Mouse (Mus musculus): Measurements from ENCODE around the gene Srm. TPM values are rescaled to one million over a fixed set of nuclear protein-coding genes. Genes with fewer than 3 reads are reported as not detected.

Srm gene
- total and polyA plus RNA-seq, 3 experiments: 136 to 640 (median 151) TPM

DNA sequence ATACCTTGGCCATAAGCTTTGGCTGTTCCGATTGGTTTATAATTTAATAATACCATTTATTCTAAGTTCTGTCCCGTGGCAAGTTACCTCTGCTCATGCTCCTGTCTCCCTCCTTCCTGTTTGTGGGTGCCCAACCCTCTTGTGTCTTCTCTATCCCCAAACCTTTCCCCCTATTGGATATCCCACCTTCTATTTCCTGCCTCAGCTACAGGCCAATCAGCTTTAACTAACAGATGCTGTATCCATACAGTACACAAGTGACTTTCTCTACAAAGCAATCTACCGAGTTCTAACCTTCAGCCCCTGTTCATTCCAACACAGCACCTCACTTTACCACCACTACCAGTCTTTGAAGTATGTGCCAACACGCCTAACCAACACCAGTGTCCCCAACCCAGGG is 32.3 kb downstream of the Srm start:
- Histone ChIP-seq H3K27ac (ENCODE audit: insufficient read depth, low read depth) (no peak overlapping the region), H3K79me2 (replicated peaks; ENCODE audit: control insufficient read depth, extremely low read depth, insufficient read depth, poor library complexity, severe bottlenecking) (peaks cover 70% of the 10 kb centered on the region), H3K9ac (ENCODE audit: insufficient read depth, low read depth) (no peak overlapping the region; the same call in 1 of the 2 replicates), H3K36me3 (replicated peaks in 1 of 2; ENCODE audit: control insufficient read depth in 1 of 2, insufficient read depth in 1 of 2, low read length in 1 of 2) (peaks cover 55 to 64% of the 10 kb centered on the region in 2 experiments), H3K4me1 (ENCODE audit: control insufficient read depth in 1 of 2, insufficient read depth in 2 of 2) (peaks cover 6 to 59% of the 10 kb centered on the region in 2 experiments), H3K27me3 (replicated peaks) (no peaks in the 10 kb centered on the region), H3K4me2 (ENCODE audit: insufficient read depth, low read depth, poor library complexity, severe bottlenecking) (peak overlapping the region; percentile 95; the same call in 1 of the 2 replicates), H3K4me3 (replicated peaks in 1 of 3; ENCODE audit: low read depth in 2 of 3, low read length in 2 of 3, poor library complexity in 1 of 3) (peak overlapping the region in 1 of 3 experiments; percentile 94), H3K9me3 (replicated peaks; ENCODE audit: low read length) (no peaks in the 10 kb centered on the region)
- in situ Hi-C loops (cut with MboI; ENCODE audit: low pct_ligation_motif_present, low pct_unique_long_range_greater_than_20kb, low sequenced_read_pairs): loop anchor here (25.0 kb wide), 1 partner anchor 461 kb away; the partner anchor contains the start of genes Fbxo2, Fbxo44 and Fbxo6
- TF ChIP-seq POLR2AphosphoS2 (IDR thresholded peaks at IDR 0.05; ENCODE audit: low read depth, low read length): 0 out of 2 replicates have a peak, but pooled peaks have one; percentile 41
- TF ChIP-seq KAT2A (IDR thresholded peaks at IDR 0.05; ENCODE audit: insufficient replicate concordance, low read length): no peak
- dilution Hi-C loops (cut with MboI; ENCODE audit: extremely low pct_ligation_motif_present, extremely low pct_unique_long_range_greater_than_20kb, low sequenced_read_pairs): no loop called here
- DNase-seq (ENCODE audit: extremely low read depth): no peak

DNA sequence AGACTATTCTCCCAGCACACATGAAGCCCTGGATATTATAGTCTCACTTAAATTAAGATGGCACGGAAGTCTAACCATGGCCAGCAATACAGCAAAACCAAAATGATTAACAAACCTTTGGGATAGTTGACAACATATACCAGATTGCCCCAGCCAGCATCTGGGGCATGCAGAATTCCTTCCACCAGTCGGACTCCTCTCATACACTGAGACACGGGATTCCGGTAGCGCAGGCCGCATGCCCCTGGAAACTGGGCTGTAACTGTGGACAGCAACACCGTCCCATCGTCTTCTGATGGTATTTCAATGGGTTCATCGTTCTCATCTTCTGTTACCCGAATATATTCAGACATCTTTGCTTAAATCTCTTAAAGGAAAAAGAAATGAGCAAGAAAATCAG is 33.7 kb downstream of the Srm start:
- TF ChIP-seq GABPA (IDR thresholded peaks at IDR 0.05; ENCODE audit: insufficient replicate concordance, low read depth, low read length) (no peak), KAT2A (IDR thresholded peaks at IDR 0.05; ENCODE audit: insufficient replicate concordance, low read length) (no peak), BHLHE40 (IDR thresholded peaks at IDR 0.05; ENCODE audit: low read depth, low read length) (no peak), USF1 (IDR thresholded peaks at IDR 0.05; ENCODE audit: low read depth, low read length) (no peak), CHD1 (IDR thresholded peaks at IDR 0.05; ENCODE audit: low read depth, low read length) (no peak), POLR2AphosphoS2 (IDR thresholded peaks at IDR 0.05; ENCODE audit: low read depth, low read length) (no peak), TBP (conservative IDR thresholded peaks at IDR 0.05; ENCODE audit: low read depth, low read length) (no peak), USF2 (conservative IDR thresholded peaks at IDR 0.05; ENCODE audit: low read depth, low read length) (no peak), UBTF (IDR thresholded peaks at IDR 0.05; ENCODE audit: low read depth, low read length) (no peak), MAX (IDR thresholded peaks at IDR 0.05; ENCODE audit: low read length) (no peak)
- Histone ChIP-seq H3K4me2 (ENCODE audit: insufficient read depth, low read depth, poor library complexity, severe bottlenecking) (peak overlapping the region; percentile 95), H3K36me3 (replicated peaks in 1 of 2; ENCODE audit: control insufficient read depth in 1 of 2, insufficient read depth in 1 of 2, low read length in 1 of 2) (peaks cover 41 to 50% of the 10 kb centered on the region in 2 experiments), H3K4me3 (replicated peaks in 1 of 3; ENCODE audit: low read depth in 2 of 3, low read length in 2 of 3, poor library complexity in 1 of 3) (peak overlapping the region; percentile 71 to 94 (median 87)), H3K9ac (ENCODE audit: insufficient read depth, low read depth) (peak overlapping the region; percentile 99), H3K27ac (ENCODE audit: insufficient read depth, low read depth) (no peak overlapping the region), H3K27me3 (replicated peaks) (no peaks in the 10 kb centered on the region), H3K79me2 (replicated peaks; ENCODE audit: control insufficient read depth, extremely low read depth, insufficient read depth, poor library complexity, severe bottlenecking) (peaks cover 61% of the 10 kb centered on the region), H3K9me3 (replicated peaks; ENCODE audit: low read length) (no peaks in the 10 kb centered on the region), H3K4me1 (ENCODE audit: control insufficient read depth in 1 of 2, insufficient read depth in 2 of 2) (peaks cover 6 to 48% of the 10 kb centered on the region in 2 experiments)
- dilution Hi-C loops (cut with MboI; ENCODE audit: extremely low pct_ligation_motif_present, extremely low pct_unique_long_range_greater_than_20kb, low sequenced_read_pairs) (no loop called here), in situ Hi-C loops (cut with MboI; ENCODE audit: low pct_ligation_motif_present, low pct_unique_long_range_greater_than_20kb, low sequenced_read_pairs) (no loop called here)
- DNase-seq (ENCODE audit: extremely low read depth): no peak

Data from CH12.LX (cell line).